Mouse (Mus musculus): Measurements from ENCODE around the gene Lrrc34. TPM values are rescaled to one million over a fixed set of nuclear protein-coding genes. Genes with fewer than 3 reads are reported as not detected.

Lrrc34 gene
- not detected for polyA plus RNA-seq (2012; fragmentation: generic; extraction: Trizol)

DNA sequence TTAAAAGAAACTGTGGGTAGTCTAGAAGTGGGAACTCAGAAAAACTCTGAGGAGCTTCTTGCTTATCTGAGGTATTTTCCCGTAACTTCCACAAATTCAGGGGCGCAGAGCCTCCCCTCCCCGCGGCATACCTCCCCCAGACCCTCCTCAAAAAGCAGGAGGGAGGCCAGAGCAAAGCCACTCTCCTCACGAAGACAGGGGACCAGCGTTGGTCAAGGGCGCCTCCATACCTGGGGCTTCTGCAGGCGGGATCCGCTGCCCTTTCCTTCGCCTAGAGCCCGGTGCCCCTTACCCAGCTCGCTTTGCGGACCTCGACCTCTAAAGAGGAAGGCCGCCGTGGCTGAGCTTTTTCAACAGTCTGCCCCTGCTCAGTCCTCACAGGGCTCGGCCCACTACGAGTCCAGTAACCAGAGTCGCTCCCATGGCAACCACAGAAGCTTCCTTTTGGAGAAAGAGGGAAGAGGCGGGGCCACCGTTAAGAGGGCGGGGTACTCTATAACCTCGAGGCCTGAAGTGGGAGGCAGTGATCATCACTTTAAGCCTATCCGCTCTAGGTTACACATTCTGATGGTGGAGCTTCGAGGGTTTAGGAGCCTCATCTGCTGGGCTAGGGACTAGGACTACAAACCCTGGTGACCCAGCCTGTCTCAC, at the start of gene Lrrc34:
Lrrc34 (minus strand) TSS at position 430 of the 651 bp plus-strand sequence.

GRCm38 (mm10) chr3:30644207-30644606, 3.5 kb downstream of the Lrrc34 start, which contains the start of gene Lrriq4:
Gene Lrriq4 (plus strand): TSS chr3:30644507.

GRCm38 (mm10) chr3:30602065-30602739, 45.5 kb downstream of the Lrrc34 start, which contains the start of gene Mynn:
Gene Mynn (plus strand): TSS chr3:30602065.

GRCm38 (mm10) chr3:30599711-30600545, 47.7 kb downstream of the Lrrc34 start, which contains the start of gene Actrt3:
Gene Actrt3 (minus strand): TSS chr3:30599939.

Other genes with a start within 250 kb of the Lrrc34 start
- gene Mecom, start 99.9 kb downstream of the Lrrc34 start, polyA plus RNA-seq (2012; fragmentation: generic; extraction: Trizol), result 10 to 100 TPM in 1 of 2 experiments, 1 to 10 TPM in 1; 1.8 to 20.0 TPM
- gene Actrt3, start 47.9 kb downstream of the Lrrc34 start, polyA plus RNA-seq (2012; fragmentation: generic; extraction: Trizol), result under 1 TPM; 0.01 to 0.04 TPM
- 1 to 10 TPM in 1 of 2 experiments, under 1 TPM in 1; 0.19 to 2.8 TPM for gene Mynn, start 45.8 kb downstream of the Lrrc34 start, polyA plus RNA-seq (2012; fragmentation: generic; extraction: Trizol)
- not detected for gene Lrriq4, start 3.4 kb downstream of the Lrrc34 start, polyA plus RNA-seq (2012; fragmentation: generic; extraction: Trizol)
- gene Lrrc31, start 52.0 kb upstream of the Lrrc34 start, polyA plus RNA-seq (2012; fragmentation: generic; extraction: Trizol), result not detected
- gene Samd7, start 98.4 kb upstream of the Lrrc34 start, polyA plus RNA-seq (2012; fragmentation: generic; extraction: Trizol), result not detected
- 10 to 100 TPM in 1 of 2 experiments, 1 to 10 TPM in 1; 3.1 to 26.1 TPM for gene Sec62, start 145.0 kb upstream of the Lrrc34 start, polyA plus RNA-seq (2012; fragmentation: generic; extraction: Trizol)
- under 1 TPM in 1 of 2 experiments, not detected in 1; 0.24 TPM for gene Gpr160, start 208.1 kb upstream of the Lrrc34 start, polyA plus RNA-seq (2012; fragmentation: generic; extraction: Trizol)

All from C3H10T1/2 (cell line).